Mouse (Mus musculus): ENCODE data around the gene Mmp15. TPM values are rescaled to one million over a fixed set of nuclear protein-coding genes. Genes with fewer than 3 reads are reported as not detected.

The Mmp15 gene
- polyA plus RNA-seq, 1 experiment: 8.0 TPM

- peaks cover 4% of the 10 kb centered on the region for H3K4me1 ChIP-seq (ENCODE audit: control insufficient read depth, insufficient read depth, low read length)
- TF ChIP-seq POLR2A (IDR thresholded peaks at IDR 0.05; ENCODE audit: insufficient read depth, low read length): no peak
- no peak for TF ChIP-seq CTCF (IDR thresholded peaks at IDR 0.05; ENCODE audit: low read depth, low read length)
- no peak for TF ChIP-seq EP300 (IDR thresholded peaks at IDR 0.05; ENCODE audit: insufficient read depth, low read depth, low read length)
- no peaks in the 10 kb centered on the region for H3K36me3 ChIP-seq (ENCODE audit: control insufficient read depth, insufficient read depth, low read length, poor library complexity, severe bottlenecking)
- no peaks in the 10 kb centered on the region for H3K9me3 ChIP-seq (replicated peaks; ENCODE audit: control insufficient read depth, insufficient read depth, low read length, poor library complexity, severe bottlenecking)
- no peak overlapping the region for H3K4me3 ChIP-seq (ENCODE audit: low read depth, low read length)
- H3K27ac ChIP-seq (ENCODE audit: insufficient read depth, low read length): no peak overlapping the region
- H3K27me3 ChIP-seq (ENCODE audit: control insufficient read depth, insufficient read depth, low read length, poor library complexity, severe bottlenecking): 0 out of 2 replicates have a peak, but pooled peaks cover 3% of the 10 kb centered on the region
- no peak overlapping the region for H3K9ac ChIP-seq (ENCODE audit: low read depth, poor library complexity, severe bottlenecking)
Measured at GRCm38 (mm10) chr8:95354606-95355005, 2.5 kb downstream of the Mmp15 start.

DNA sequence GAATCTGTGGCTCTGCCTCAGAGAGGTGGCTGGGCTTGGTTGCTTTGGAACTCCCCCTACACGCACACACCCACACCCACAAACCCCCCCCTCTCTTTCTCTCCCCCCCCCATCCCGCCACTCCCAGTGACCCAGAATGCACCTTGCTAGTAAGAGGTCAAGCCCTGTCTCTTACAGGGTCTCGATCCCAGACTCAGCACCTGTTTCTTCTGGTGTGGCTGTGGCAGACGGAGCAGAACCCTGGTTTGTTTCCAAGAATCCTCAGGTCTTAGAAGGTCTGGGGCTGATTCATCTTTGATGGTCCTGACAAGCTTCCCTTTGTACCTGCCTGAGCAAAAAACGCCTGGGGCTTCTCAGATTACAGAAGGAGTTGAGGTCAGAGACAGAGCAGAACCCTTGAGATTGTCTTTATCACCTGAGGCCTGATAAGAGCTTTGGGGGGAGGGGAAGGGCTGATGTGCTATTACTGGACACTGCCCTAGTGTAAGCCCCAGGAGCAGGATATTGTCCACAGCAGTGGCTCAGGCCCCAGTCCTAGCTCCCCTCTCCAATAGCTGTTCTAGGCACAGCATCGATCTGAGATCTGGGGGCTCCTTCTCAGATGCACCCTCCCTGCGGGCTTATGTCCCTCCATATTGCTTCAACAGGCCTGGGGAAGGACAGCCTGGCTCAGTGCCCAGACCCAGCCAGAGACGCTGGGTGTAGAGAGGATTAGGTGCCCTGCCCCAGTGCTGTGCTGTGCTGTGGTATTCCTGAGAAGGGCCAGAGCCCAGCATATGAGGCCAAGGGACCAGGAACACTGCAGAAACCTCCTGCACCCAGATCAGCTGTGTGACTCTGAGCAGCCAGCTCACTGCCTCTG lies 6.7 kb downstream of the Mmp15 start:
- TF ChIP-seq EP300 (IDR thresholded peaks at IDR 0.05; ENCODE audit: insufficient read depth, low read depth, low read length): no peak
- TF ChIP-seq CTCF (IDR thresholded peaks at IDR 0.05; ENCODE audit: low read depth, low read length): no peak
- no peak for TF ChIP-seq POLR2A (IDR thresholded peaks at IDR 0.05; ENCODE audit: insufficient read depth, low read length)
- Histone ChIP-seq H3K27me3 (ENCODE audit: control insufficient read depth, insufficient read depth, low read length, poor library complexity, severe bottlenecking) (no peaks in the 10 kb centered on the region), H3K9ac (ENCODE audit: low read depth, poor library complexity, severe bottlenecking) (no peak overlapping the region), H3K4me3 (ENCODE audit: low read depth, low read length) (no peak overlapping the region), H3K9me3 (replicated peaks; ENCODE audit: control insufficient read depth, insufficient read depth, low read length, poor library complexity, severe bottlenecking) (no peaks in the 10 kb centered on the region), H3K36me3 (ENCODE audit: control insufficient read depth, insufficient read depth, low read length, poor library complexity, severe bottlenecking) (no peaks in the 10 kb centered on the region), H3K4me1 (ENCODE audit: control insufficient read depth, insufficient read depth, low read length) (peaks cover 4% of the 10 kb centered on the region), H3K27ac (ENCODE audit: insufficient read depth, low read length) (no peak overlapping the region)

- Histone ChIP-seq H3K36me3 (ENCODE audit: control insufficient read depth, insufficient read depth, low read length, poor library complexity, severe bottlenecking) (no peaks in the 10 kb centered on the region), H3K4me3 (ENCODE audit: low read depth, low read length) (no peak overlapping the region), H3K27ac (ENCODE audit: insufficient read depth, low read length) (no peak overlapping the region), H3K27me3 (ENCODE audit: control insufficient read depth, insufficient read depth, low read length, poor library complexity, severe bottlenecking) (no peaks in the 10 kb centered on the region), H3K9ac (ENCODE audit: low read depth, poor library complexity, severe bottlenecking) (no peak overlapping the region), H3K4me1 (ENCODE audit: control insufficient read depth, insufficient read depth, low read length) (peaks cover 4% of the 10 kb centered on the region), H3K9me3 (replicated peaks; ENCODE audit: control insufficient read depth, insufficient read depth, low read length, poor library complexity, severe bottlenecking) (no peaks in the 10 kb centered on the region)
- no peak for TF ChIP-seq CTCF (IDR thresholded peaks at IDR 0.05; ENCODE audit: low read depth, low read length)
- TF ChIP-seq EP300 (IDR thresholded peaks at IDR 0.05; ENCODE audit: insufficient read depth, low read depth, low read length): no peak
- no peak for TF ChIP-seq POLR2A (IDR thresholded peaks at IDR 0.05; ENCODE audit: insufficient read depth, low read length)
Measured at GRCm38 (mm10) chr8:95360181-95361015, 8.3 kb downstream of the Mmp15 start.

DNA sequence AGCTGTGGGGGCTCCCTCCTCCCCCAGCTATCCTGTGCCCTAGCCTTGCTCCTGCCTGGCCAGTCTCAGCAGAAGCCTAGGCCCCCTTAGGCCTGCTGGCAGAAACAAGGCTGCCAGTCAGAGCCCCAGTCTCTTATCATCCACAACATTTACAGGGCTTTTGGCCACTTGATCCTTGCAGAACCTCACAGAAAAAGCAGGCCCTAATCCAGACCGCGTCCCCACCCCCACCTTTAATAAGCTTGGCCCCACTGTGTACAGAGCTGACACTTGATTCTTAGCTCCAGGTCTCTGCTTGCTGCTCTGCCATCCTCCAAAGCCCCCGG lies 8.9 kb downstream of the Mmp15 start:
- no peaks in the 10 kb centered on the region for H3K9me3 ChIP-seq (replicated peaks; ENCODE audit: control insufficient read depth, insufficient read depth, low read length, poor library complexity, severe bottlenecking)
- no peak for TF ChIP-seq CTCF (IDR thresholded peaks at IDR 0.05; ENCODE audit: low read depth, low read length)
- H3K36me3 ChIP-seq (ENCODE audit: control insufficient read depth, insufficient read depth, low read length, poor library complexity, severe bottlenecking): no peaks in the 10 kb centered on the region
- no peak overlapping the region for H3K4me3 ChIP-seq (ENCODE audit: low read depth, low read length)
- peaks cover 4% of the 10 kb centered on the region for H3K4me1 ChIP-seq (ENCODE audit: control insufficient read depth, insufficient read depth, low read length)
- H3K27me3 ChIP-seq (ENCODE audit: control insufficient read depth, insufficient read depth, low read length, poor library complexity, severe bottlenecking): no peaks in the 10 kb centered on the region
- H3K27ac ChIP-seq (ENCODE audit: insufficient read depth, low read length): no peak overlapping the region
- no peak overlapping the region for H3K9ac ChIP-seq (ENCODE audit: low read depth, poor library complexity, severe bottlenecking)

DNA sequence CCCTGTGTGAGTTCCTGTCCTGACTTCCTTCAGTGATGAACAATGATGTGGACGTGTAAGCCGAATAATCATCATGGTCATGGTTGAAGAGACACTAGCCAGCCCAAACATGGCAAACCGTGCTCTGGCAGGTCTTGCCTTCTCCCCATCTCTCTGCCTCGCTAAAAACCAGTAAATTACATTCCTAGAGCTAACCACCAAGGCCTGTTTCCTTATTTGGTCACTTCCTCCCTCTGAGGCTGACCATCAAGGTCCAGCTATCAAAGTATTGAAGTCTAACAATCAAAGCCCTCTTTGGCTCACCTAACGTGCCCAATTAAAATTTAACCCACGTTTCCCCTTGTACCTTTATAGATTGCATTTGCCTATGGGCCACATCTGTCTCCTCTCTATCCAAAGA lies 10.2 kb downstream of the Mmp15 start:
- Histone ChIP-seq H3K9ac (ENCODE audit: low read depth, poor library complexity, severe bottlenecking) (no peak overlapping the region), H3K27me3 (ENCODE audit: control insufficient read depth, insufficient read depth, low read length, poor library complexity, severe bottlenecking) (no peaks in the 10 kb centered on the region), H3K4me3 (ENCODE audit: low read depth, low read length) (no peak overlapping the region), H3K4me1 (ENCODE audit: control insufficient read depth, insufficient read depth, low read length) (peaks cover 4% of the 10 kb centered on the region), H3K36me3 (ENCODE audit: control insufficient read depth, insufficient read depth, low read length, poor library complexity, severe bottlenecking) (no peaks in the 10 kb centered on the region), H3K9me3 (replicated peaks; ENCODE audit: control insufficient read depth, insufficient read depth, low read length, poor library complexity, severe bottlenecking) (no peaks in the 10 kb centered on the region), H3K27ac (ENCODE audit: insufficient read depth, low read length) (no peak overlapping the region)
- TF ChIP-seq CTCF (IDR thresholded peaks at IDR 0.05; ENCODE audit: low read depth, low read length) (no peak), POLR2A (IDR thresholded peaks at IDR 0.05; ENCODE audit: insufficient read depth, low read length) (no peak), EP300 (IDR thresholded peaks at IDR 0.05; ENCODE audit: insufficient read depth, low read depth, low read length) (no peak)

- no peak overlapping the region for H3K4me3 ChIP-seq (ENCODE audit: low read depth, low read length)
- H3K27me3 ChIP-seq (ENCODE audit: control insufficient read depth, insufficient read depth, low read length, poor library complexity, severe bottlenecking): no peaks in the 10 kb centered on the region
- H3K9ac ChIP-seq (ENCODE audit: low read depth, poor library complexity, severe bottlenecking): no peak overlapping the region
- TF ChIP-seq POLR2A (IDR thresholded peaks at IDR 0.05; ENCODE audit: insufficient read depth, low read length) (no peak), EP300 (IDR thresholded peaks at IDR 0.05; ENCODE audit: insufficient read depth, low read depth, low read length) (no peak), CTCF (IDR thresholded peaks at IDR 0.05; ENCODE audit: low read depth, low read length) (no peak)
- H3K9me3 ChIP-seq (replicated peaks; ENCODE audit: control insufficient read depth, insufficient read depth, low read length, poor library complexity, severe bottlenecking): no peaks in the 10 kb centered on the region
- no peaks in the 10 kb centered on the region for H3K4me1 ChIP-seq (ENCODE audit: control insufficient read depth, insufficient read depth, low read length)
- no peak overlapping the region for H3K27ac ChIP-seq (ENCODE audit: insufficient read depth, low read length)
- H3K36me3 ChIP-seq (ENCODE audit: control insufficient read depth, insufficient read depth, low read length, poor library complexity, severe bottlenecking): no peaks in the 10 kb centered on the region
Measured at GRCm38 (mm10) chr8:95363849-95364248, 11.8 kb downstream of the Mmp15 start.
